Mouse (Mus musculus): Measurements from ENCODE around the gene Cdkn2aip. TPM values are rescaled to one million over a fixed set of nuclear protein-coding genes. Genes with fewer than 3 reads are reported as not detected.
A peak's percentile ranks its signal among the peaks of the same experiment; 100 is the strongest.

The Cdkn2aip gene
- polyA plus RNA-seq, 1 experiment from 2014 or later = 26.1 TPM

DNA sequence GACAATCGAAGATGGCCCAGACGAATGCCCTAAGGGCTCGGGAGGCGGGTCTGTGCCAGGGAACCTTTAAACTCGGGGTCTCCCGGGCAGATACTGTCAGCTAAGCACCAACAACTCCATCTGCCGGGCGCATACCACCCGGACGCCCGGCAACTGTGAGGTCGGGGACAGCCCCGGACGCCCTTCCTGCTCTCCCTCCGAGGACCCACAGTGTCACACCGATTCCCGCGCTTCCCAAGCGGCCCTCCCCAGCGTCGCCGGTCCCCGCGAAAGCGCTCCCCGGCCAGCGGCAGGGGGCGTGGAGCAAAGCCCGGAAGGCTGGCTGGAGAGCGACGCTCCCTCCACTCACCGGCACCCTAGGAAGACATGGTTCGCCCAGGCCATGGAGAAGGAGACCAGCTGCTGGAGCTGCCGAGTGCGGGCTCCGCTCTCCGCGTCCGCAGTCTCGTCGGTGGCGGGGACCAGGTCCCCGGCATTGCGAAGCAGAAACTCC is 515 bp downstream of the Cdkn2aip start:
- H3K4me2 ChIP-seq (ENCODE audit: low read depth, low read length) = peak overlapping the region; percentile 76
- peak; percentile 45 for ATAC-seq (ENCODE audit: low read depth)
- peak overlapping the region; percentile 83 for H3K9ac ChIP-seq (ENCODE audit: low read length)
- H3K27ac ChIP-seq (ENCODE audit: low read length) = peak overlapping the region; percentile 98
- whole genome bisulfite sequencing = under 1% methylated on average over 41 of the region's 44 CpGs
- H3K27me3 ChIP-seq (ENCODE audit: control insufficient read depth, insufficient read depth, low read depth, low read length) = no peaks in the 10 kb centered on the region
- peak overlapping the region; percentile 97 for H3K4me3 ChIP-seq (ENCODE audit: low read length)
- H3K9me3 ChIP-seq (ENCODE audit: control insufficient read depth, low read length) = no peaks in the 10 kb centered on the region
- peaks cover 2% of the 10 kb centered on the region for H3K4me1 ChIP-seq (replicated peaks; ENCODE audit: control insufficient read depth, insufficient read depth, low read length)
- H3K36me3 ChIP-seq (ENCODE audit: control insufficient read depth, insufficient read depth, low read length) = peaks cover 14% of the 10 kb centered on the region

DNA sequence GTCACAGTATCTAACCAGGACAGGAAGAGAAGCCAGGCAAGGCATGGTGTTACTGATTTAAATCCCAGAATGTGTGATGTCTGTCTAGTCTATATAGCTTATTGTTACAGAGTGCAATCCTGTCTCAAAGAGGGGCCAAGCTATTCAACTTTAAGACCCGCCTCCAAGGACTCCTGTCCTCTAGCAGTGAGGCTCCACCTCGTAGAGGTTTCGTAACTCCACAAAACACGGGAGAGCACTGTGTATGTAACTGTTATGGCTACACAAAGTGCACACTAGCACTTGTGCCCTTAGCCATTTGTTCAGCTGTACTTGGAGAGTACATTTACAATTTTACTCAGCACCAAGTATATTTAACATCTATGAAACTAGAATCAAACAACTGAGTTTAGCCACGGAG is 5.6 kb downstream of the Cdkn2aip start:
- no peak for ATAC-seq (ENCODE audit: low read depth)
- Histone ChIP-seq H3K9me3 (ENCODE audit: control insufficient read depth, low read length) (no peaks in the 10 kb centered on the region), H3K27ac (ENCODE audit: low read length) (no peak overlapping the region), H3K4me2 (ENCODE audit: low read depth, low read length) (no peak overlapping the region), H3K27me3 (ENCODE audit: control insufficient read depth, insufficient read depth, low read depth, low read length) (no peaks in the 10 kb centered on the region), H3K36me3 (ENCODE audit: control insufficient read depth, insufficient read depth, low read length) (peaks cover 25% of the 10 kb centered on the region), H3K4me1 (replicated peaks; ENCODE audit: control insufficient read depth, insufficient read depth, low read length) (no peaks in the 10 kb centered on the region; the same call in 1 of the 2 replicates), H3K4me3 (ENCODE audit: low read length) (no peak overlapping the region), H3K9ac (ENCODE audit: low read length) (no peak overlapping the region)
- 74% methylated on average over 5 of the region's 5 CpGs for WGBS

DNA sequence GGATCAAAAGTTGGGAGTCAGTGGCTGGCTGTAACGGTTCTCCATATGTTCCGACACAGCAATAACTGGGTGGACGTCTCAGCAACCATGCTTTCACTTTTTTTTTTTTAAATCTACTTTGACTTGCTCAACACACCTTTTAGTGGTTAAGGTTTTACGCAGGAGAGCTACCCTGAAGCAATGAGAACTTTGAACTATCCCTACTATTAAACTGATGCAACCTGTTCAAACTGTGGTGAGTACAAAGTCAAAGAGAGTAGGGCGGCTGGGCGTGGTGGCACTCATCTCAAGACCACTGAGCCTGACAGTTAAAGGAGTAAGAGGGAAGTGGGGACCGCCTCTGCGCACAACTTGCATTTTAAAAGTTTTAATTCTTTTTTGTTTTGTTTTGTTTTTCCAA is 7.0 kb downstream of the Cdkn2aip start:
- Histone ChIP-seq H3K4me3 (ENCODE audit: low read length) (no peak overlapping the region), H3K9me3 (ENCODE audit: control insufficient read depth, low read length) (no peaks in the 10 kb centered on the region), H3K27ac (ENCODE audit: low read length) (no peak overlapping the region), H3K9ac (ENCODE audit: low read length) (no peak overlapping the region), H3K4me2 (ENCODE audit: low read depth, low read length) (no peak overlapping the region), H3K27me3 (ENCODE audit: control insufficient read depth, insufficient read depth, low read depth, low read length) (no peaks in the 10 kb centered on the region), H3K4me1 (replicated peaks; ENCODE audit: control insufficient read depth, insufficient read depth, low read length) (no peaks in the 10 kb centered on the region), H3K36me3 (ENCODE audit: control insufficient read depth, insufficient read depth, low read length) (peaks cover 22% of the 10 kb centered on the region)
- 91% methylated on average over 8 of the region's 8 CpGs for WGBS
- no peak for ATAC-seq (ENCODE audit: low read depth)

DNA sequence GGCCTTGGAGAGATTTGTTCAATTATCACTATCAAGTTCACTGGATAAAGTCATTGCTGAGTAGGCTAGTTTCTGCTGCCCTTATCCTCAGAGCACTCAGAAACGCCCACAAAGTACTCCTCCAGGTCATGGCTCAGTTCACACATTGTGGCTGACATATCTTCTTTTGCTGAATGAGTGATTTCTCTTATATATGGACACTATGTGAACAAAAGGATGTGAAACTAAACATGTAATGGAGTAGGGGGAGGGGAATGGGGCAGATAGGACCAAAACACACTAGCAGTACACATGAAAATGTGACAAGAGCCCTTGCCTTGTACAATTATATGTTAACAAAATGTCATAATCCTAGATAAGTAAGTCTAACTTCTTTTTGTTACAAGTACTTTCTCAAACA is 11.4 kb downstream of the Cdkn2aip start:
- WGBS = 32% methylated on average over 1 of the region's 1 CpGs
- no peak overlapping the region for H3K4me3 ChIP-seq (ENCODE audit: low read length)
- ATAC-seq (ENCODE audit: low read depth) = no peak
- H3K27me3 ChIP-seq (ENCODE audit: control insufficient read depth, insufficient read depth, low read depth, low read length) = no peaks in the 10 kb centered on the region
- H3K4me2 ChIP-seq (ENCODE audit: low read depth, low read length) = no peak overlapping the region
- no peak overlapping the region for H3K9ac ChIP-seq (ENCODE audit: low read length)
- H3K27ac ChIP-seq (ENCODE audit: low read length) = no peak overlapping the region
- no peaks in the 10 kb centered on the region for H3K4me1 ChIP-seq (replicated peaks; ENCODE audit: control insufficient read depth, insufficient read depth, low read length)
- H3K36me3 ChIP-seq (ENCODE audit: control insufficient read depth, insufficient read depth, low read length) = peaks cover 5% of the 10 kb centered on the region
- H3K9me3 ChIP-seq (ENCODE audit: control insufficient read depth, low read length) = peaks cover 1% of the 10 kb centered on the region; the same call in 1 of the 2 replicates

DNA sequence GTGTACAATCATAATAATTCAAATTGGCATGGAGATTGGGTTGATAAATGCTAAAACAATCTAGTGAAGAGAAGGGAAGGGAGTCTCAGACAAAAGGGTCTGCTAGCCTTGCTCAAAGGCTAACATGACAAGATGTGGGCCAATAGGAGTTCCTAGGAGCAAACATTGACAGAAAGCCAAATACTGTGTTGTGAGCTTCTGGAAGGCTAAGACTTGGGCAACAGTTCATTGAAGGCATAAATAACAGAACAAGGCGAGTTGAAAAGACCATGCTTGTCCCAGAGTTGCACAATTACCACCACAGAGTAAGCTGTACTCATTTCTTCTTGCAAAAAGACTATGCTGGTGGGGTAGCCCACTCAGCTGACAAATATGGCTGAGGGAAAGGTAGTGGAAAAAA is 16.0 kb downstream of the Cdkn2aip start:
- Histone ChIP-seq H3K27me3 (ENCODE audit: control insufficient read depth, insufficient read depth, low read depth, low read length) (no peaks in the 10 kb centered on the region), H3K4me2 (ENCODE audit: low read depth, low read length) (no peak overlapping the region), H3K4me3 (ENCODE audit: low read length) (no peak overlapping the region), H3K9me3 (ENCODE audit: control insufficient read depth, low read length) (peaks cover 4% of the 10 kb centered on the region; the same call in 1 of the 2 replicates), H3K27ac (ENCODE audit: low read length) (no peak overlapping the region), H3K4me1 (replicated peaks; ENCODE audit: control insufficient read depth, insufficient read depth, low read length) (no peaks in the 10 kb centered on the region), H3K9ac (ENCODE audit: low read length) (no peak overlapping the region), H3K36me3 (ENCODE audit: control insufficient read depth, insufficient read depth, low read length) (no peaks in the 10 kb centered on the region)
- 59% methylated on average over 1 of the region's 1 CpGs for WGBS
- no peak for ATAC-seq (ENCODE audit: low read depth)

DNA sequence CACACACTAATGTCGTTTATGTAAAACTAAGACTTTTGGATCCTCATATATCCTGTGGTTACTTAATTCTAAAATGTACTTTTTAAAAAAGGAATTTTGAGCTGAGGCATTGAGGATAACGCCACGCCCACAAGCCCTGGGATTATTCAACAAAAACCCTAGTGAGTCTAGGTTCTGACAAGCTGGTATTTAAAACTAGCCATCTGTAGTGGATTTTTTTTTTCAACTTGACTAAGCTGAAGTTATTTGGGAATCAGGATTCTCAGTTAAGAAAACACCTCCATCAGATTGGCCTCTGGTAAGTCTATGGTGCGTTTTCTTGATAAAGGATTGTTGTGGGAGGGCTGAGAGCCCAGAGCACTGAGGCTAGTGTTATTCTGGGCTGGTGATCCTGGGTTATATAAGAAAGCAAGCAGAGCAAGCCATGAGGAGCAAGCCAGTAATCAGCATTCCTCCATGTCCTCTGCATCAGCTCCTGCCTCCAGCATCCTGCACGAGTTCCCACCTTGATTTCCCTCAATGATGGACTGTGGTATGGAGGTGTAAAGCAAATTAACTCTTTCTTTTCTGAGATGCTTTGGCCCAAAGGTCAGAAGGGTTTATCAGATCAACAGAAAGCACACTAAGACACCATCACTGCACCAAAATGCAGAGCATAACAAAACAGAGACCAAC is 18.2 kb downstream of the Cdkn2aip start:
- WGBS = 73% methylated on average over 5 of the region's 5 CpGs
- no peak overlapping the region for H3K4me2 ChIP-seq (ENCODE audit: low read depth, low read length)
- H3K27me3 ChIP-seq (ENCODE audit: control insufficient read depth, insufficient read depth, low read depth, low read length) = no peaks in the 10 kb centered on the region
- H3K36me3 ChIP-seq (ENCODE audit: control insufficient read depth, insufficient read depth, low read length) = no peaks in the 10 kb centered on the region
- no peak overlapping the region for H3K9ac ChIP-seq (ENCODE audit: low read length)
- no peak for ATAC-seq (ENCODE audit: low read depth)
- H3K9me3 ChIP-seq (ENCODE audit: control insufficient read depth, low read length) = peaks cover 4% of the 10 kb centered on the region; the same call in 1 of the 2 replicates
- no peak overlapping the region for H3K27ac ChIP-seq (ENCODE audit: low read length)
- no peaks in the 10 kb centered on the region; the same call in 1 of the 2 replicates for H3K4me1 ChIP-seq (replicated peaks; ENCODE audit: control insufficient read depth, insufficient read depth, low read length)
- no peak overlapping the region for H3K4me3 ChIP-seq (ENCODE audit: low read length)

DNA sequence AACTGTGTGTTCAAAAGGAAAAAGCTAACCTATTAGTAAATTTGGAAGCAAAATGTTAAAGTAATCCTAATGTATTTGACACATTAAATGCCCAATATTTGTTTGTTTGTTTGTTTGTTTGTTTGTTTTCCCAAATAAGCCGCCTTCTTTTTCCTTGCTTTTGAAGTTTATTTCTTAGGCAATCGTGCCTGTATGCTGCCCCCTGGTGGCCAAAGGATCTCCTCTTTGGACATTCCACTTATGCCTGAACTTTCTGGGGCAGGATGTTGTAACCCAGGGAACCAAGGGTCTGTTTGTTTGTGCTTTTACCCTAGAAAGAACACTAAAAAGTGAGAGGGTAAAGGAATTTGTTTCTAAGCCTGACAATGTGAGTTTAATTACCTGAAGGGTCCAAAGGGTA is 20.6 kb downstream of the Cdkn2aip start:
- H3K4me3 ChIP-seq (ENCODE audit: low read length) = no peak overlapping the region
- H3K4me2 ChIP-seq (ENCODE audit: low read depth, low read length) = no peak overlapping the region
- no peak for ATAC-seq (ENCODE audit: low read depth)
- H3K27ac ChIP-seq (ENCODE audit: low read length) = no peak overlapping the region
- no peak overlapping the region for H3K9ac ChIP-seq (ENCODE audit: low read length)
- H3K27me3 ChIP-seq (ENCODE audit: control insufficient read depth, insufficient read depth, low read depth, low read length) = no peaks in the 10 kb centered on the region
- WGBS = 14% methylated on average over 2 of the region's 2 CpGs
- H3K36me3 ChIP-seq (ENCODE audit: control insufficient read depth, insufficient read depth, low read length) = no peaks in the 10 kb centered on the region
- H3K4me1 ChIP-seq (replicated peaks; ENCODE audit: control insufficient read depth, insufficient read depth, low read length) = no peaks in the 10 kb centered on the region; the same call in 1 of the 2 replicates
- H3K9me3 ChIP-seq (ENCODE audit: control insufficient read depth, low read length) = peaks cover 4% of the 10 kb centered on the region; the same call in 1 of the 2 replicates

DNA sequence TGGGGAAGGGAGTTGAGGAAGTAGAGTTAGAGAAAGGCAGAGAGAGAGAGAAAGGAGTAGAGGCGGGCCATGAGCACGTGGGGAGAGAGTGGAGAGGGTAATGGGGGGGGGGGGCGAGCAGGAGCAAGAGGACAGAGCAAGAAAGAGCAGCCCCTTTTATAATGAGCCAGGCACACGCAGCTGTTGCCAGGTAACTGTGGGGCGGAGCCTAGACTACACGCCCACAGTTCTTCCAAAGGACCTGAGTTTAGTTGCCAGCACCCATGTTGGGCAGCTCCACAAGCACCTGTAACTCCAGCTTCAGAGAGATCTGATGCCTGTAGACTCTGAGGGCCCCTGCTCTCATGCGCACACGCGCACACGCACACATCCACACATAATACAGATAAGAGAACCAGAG is 21.9 kb downstream of the Cdkn2aip start:
- Histone ChIP-seq H3K4me2 (ENCODE audit: low read depth, low read length) (no peak overlapping the region), H3K27me3 (ENCODE audit: control insufficient read depth, insufficient read depth, low read depth, low read length) (no peaks in the 10 kb centered on the region), H3K4me3 (ENCODE audit: low read length) (no peak overlapping the region), H3K27ac (ENCODE audit: low read length) (no peak overlapping the region), H3K4me1 (replicated peaks; ENCODE audit: control insufficient read depth, insufficient read depth, low read length) (no peaks in the 10 kb centered on the region; the same call in 1 of the 2 replicates), H3K36me3 (ENCODE audit: control insufficient read depth, insufficient read depth, low read length) (no peaks in the 10 kb centered on the region), H3K9me3 (ENCODE audit: control insufficient read depth, low read length) (no peaks in the 10 kb centered on the region), H3K9ac (ENCODE audit: low read length) (no peak overlapping the region)
- ATAC-seq (ENCODE audit: low read depth) = no peak
- 81% methylated on average over 9 of the region's 10 CpGs for WGBS

DNA sequence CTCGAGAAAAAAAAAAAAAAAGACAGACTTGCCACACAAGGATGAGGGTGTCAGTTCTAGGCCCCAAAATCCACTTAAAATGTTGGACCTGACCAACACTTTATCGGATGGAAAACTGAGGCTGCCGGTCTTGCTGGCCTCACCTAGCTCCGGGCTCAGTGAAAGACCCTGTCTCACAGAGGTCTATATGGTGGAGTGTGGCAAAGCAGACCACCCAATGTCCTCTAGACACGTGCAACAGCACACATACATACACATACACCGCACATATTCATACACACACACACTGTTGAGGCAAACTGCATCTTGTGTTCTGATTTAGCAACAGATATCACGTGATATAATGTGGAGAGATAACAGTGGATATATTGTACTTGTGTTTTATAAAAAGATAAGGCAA is 22.4 kb downstream of the Cdkn2aip start:
- no peaks in the 10 kb centered on the region for H3K27me3 ChIP-seq (ENCODE audit: control insufficient read depth, insufficient read depth, low read depth, low read length)
- H3K4me2 ChIP-seq (ENCODE audit: low read depth, low read length) = peak overlapping the region; percentile 38
- H3K4me3 ChIP-seq (ENCODE audit: low read length) = no peak overlapping the region
- no peak for ATAC-seq (ENCODE audit: low read depth)
- H3K9ac ChIP-seq (ENCODE audit: low read length) = no peak overlapping the region; the same call in 1 of the 2 replicates
- no peaks in the 10 kb centered on the region for H3K36me3 ChIP-seq (ENCODE audit: control insufficient read depth, insufficient read depth, low read length)
- H3K4me1 ChIP-seq (replicated peaks; ENCODE audit: control insufficient read depth, insufficient read depth, low read length) = no peaks in the 10 kb centered on the region; the same call in 1 of the 2 replicates
- H3K9me3 ChIP-seq (ENCODE audit: control insufficient read depth, low read length) = no peaks in the 10 kb centered on the region
- no peak overlapping the region for H3K27ac ChIP-seq (ENCODE audit: low read length)
- WGBS = 61% methylated on average over 7 of the region's 7 CpGs
